Mouse (Mus musculus): ENCODE measurements around the gene Ostf1. TPM values are rescaled to one million over a fixed set of nuclear protein-coding genes. Genes with fewer than 3 reads are reported as not detected.

The Ostf1 gene
- total and polyA plus RNA-seq, 3 experiments = 110 to 175 (median 131) TPM

DNA sequence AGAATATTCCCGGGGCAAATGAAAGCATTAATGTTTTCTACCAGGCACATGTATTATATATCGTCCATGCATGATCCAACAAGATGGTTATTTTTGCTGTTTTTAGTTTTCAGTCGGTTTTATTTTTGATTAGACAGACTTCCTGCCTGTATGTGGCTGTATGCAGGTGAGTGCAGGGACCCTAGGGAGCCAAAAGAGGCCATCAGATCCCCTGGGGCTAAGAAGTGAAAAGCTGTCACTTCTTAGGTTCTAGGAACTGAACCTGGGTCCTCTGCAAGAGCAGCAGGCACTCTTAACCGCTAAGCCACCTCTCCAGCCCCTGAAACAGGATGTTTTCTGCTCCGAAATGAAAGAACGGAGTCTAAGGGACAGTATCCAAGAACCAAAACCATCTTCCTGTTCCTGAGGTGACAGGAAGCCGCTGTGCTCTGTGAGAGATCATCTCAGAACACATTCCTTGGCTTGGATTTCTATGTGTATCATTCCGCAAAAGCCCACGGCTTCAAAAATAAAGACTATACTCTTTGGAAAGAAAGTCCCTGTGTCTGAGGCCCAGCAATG is 15.9 kb downstream of the Ostf1 start:
- H3K4me3 ChIP-seq (replicated peaks in 1 of 3; ENCODE audit: low read depth in 2 of 3, low read length in 2 of 3, poor library complexity in 1 of 3) = peak overlapping the region; percentile 4 to 26 (median 25)
- in situ Hi-C loops (cut with MboI; ENCODE audit: low pct_ligation_motif_present, low pct_unique_long_range_greater_than_20kb, low sequenced_read_pairs) = no loop called here

DNA sequence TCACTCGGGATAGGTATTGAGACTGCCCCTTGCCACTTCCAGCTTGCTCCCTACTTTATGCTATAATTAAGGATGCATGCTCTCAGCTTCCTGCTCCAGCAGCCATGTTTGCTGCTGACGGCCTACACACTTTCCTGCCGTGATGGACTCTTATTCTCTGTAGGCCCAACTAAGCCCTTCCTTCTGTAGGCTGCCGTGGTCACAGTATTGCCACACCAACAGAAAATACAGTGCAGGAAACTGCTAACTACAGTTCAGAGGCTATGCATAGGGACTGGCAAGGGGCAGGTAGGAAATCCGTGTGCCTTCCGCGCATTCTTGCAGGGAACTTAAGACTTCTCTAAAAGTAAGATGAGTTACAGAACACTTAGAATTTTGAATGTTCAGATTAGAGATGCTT is 17.3 kb downstream of the Ostf1 start:
- TF ChIP-seq ZMIZ1 (IDR thresholded peaks at IDR 0.05; ENCODE audit: low read depth, low read length) (no peak), ZKSCAN1 (IDR thresholded peaks at IDR 0.05; ENCODE audit: borderline replicate concordance, low read depth, low read length) (no peak), MEF2A (IDR thresholded peaks at IDR 0.05; ENCODE audit: borderline replicate concordance, low read depth, low read length) (no peak), RCOR1 (conservative IDR thresholded peaks at IDR 0.05; ENCODE audit: low read depth, low read length) (no peak), MAX (IDR thresholded peaks at IDR 0.05; ENCODE audit: low read length) (no peak), NELFE (IDR thresholded peaks at IDR 0.05; ENCODE audit: low read depth, low read length) (no peak)
- H3K27me3 ChIP-seq (replicated peaks) = no peaks in the 10 kb centered on the region
- H3K9me3 ChIP-seq (replicated peaks; ENCODE audit: low read length) = no peaks in the 10 kb centered on the region
- H3K9ac ChIP-seq (ENCODE audit: insufficient read depth, low read depth) = no peak overlapping the region
- no peak overlapping the region for H3K27ac ChIP-seq (ENCODE audit: insufficient read depth, low read depth)
- in situ Hi-C loops (cut with MboI; ENCODE audit: low pct_ligation_motif_present, low pct_unique_long_range_greater_than_20kb, low sequenced_read_pairs) (no loop called here), dilution Hi-C loops (cut with MboI; ENCODE audit: extremely low pct_ligation_motif_present, extremely low pct_unique_long_range_greater_than_20kb, low sequenced_read_pairs) (no loop called here)
- no peak overlapping the region for H3K4me3 ChIP-seq (replicated peaks in 1 of 3; ENCODE audit: low read depth in 2 of 3, low read length in 2 of 3, poor library complexity in 1 of 3)
- no peak for DNase-seq (ENCODE audit: extremely low read depth)
- H3K4me2 ChIP-seq (ENCODE audit: insufficient read depth, low read depth, poor library complexity, severe bottlenecking) = no peak overlapping the region
- H3K36me3 ChIP-seq (replicated peaks in 1 of 2; ENCODE audit: control insufficient read depth in 1 of 2, insufficient read depth in 1 of 2, low read length in 1 of 2) = peaks cover 0 to 20% of the 10 kb centered on the region in 2 experiments
- peaks cover 23 to 66% of the 10 kb centered on the region in 2 experiments; a peak in 3 of 4 replicates for H3K4me1 ChIP-seq (ENCODE audit: control insufficient read depth in 1 of 2, insufficient read depth in 2 of 2)
- peaks cover 40% of the 10 kb centered on the region for H3K79me2 ChIP-seq (replicated peaks; ENCODE audit: control insufficient read depth, extremely low read depth, insufficient read depth, poor library complexity, severe bottlenecking)

More for the DNA sequence above, 15.9 kb downstream of the Ostf1 start:
- TF ChIP-seq UBTF (IDR thresholded peaks at IDR 0.05; ENCODE audit: low read depth, low read length) (no peak), KAT2A (IDR thresholded peaks at IDR 0.05; ENCODE audit: insufficient replicate concordance, low read length) (no peak), ZMIZ1 (IDR thresholded peaks at IDR 0.05; ENCODE audit: low read depth, low read length) (no peak), ZKSCAN1 (IDR thresholded peaks at IDR 0.05; ENCODE audit: borderline replicate concordance, low read depth, low read length) (no peak), BHLHE40 (IDR thresholded peaks at IDR 0.05; ENCODE audit: low read depth, low read length) (peak; percentile 70), EP300 (IDR thresholded peaks at IDR 0.05; ENCODE audit: low read length) (peak; percentile 23; the same call in 1 of the 2 replicates), JUN (IDR thresholded peaks at IDR 0.05; ENCODE audit: insufficient read depth, low read depth, low read length) (no peak), MAX (IDR thresholded peaks at IDR 0.05; ENCODE audit: low read length) (no peak), ETS1 (conservative IDR thresholded peaks at IDR 0.05; ENCODE audit: low read depth, low read length) (peak; percentile 59), ELF1 (IDR thresholded peaks at IDR 0.05; ENCODE audit: low read depth, low read length) (0 out of 2 replicates have a peak, but pooled peaks have one; percentile 21), MEF2A (IDR thresholded peaks at IDR 0.05; ENCODE audit: borderline replicate concordance, low read depth, low read length) (no peak), TBP (conservative IDR thresholded peaks at IDR 0.05; ENCODE audit: low read depth, low read length) (no peak)
- H3K36me3 ChIP-seq (replicated peaks in 1 of 2; ENCODE audit: control insufficient read depth in 1 of 2, insufficient read depth in 1 of 2, low read length in 1 of 2) = peaks cover 0 to 18% of the 10 kb centered on the region in 2 experiments
- H3K9me3 ChIP-seq (replicated peaks; ENCODE audit: low read length) = no peaks in the 10 kb centered on the region
- no peaks in the 10 kb centered on the region for H3K27me3 ChIP-seq (replicated peaks)
- H3K4me2 ChIP-seq (ENCODE audit: insufficient read depth, low read depth, poor library complexity, severe bottlenecking) = peak overlapping the region; percentile 63
- H3K9ac ChIP-seq (ENCODE audit: insufficient read depth, low read depth) = no peak overlapping the region
- no peak overlapping the region for H3K27ac ChIP-seq (ENCODE audit: insufficient read depth, low read depth)
- H3K79me2 ChIP-seq (replicated peaks; ENCODE audit: control insufficient read depth, extremely low read depth, insufficient read depth, poor library complexity, severe bottlenecking) = peaks cover 53% of the 10 kb centered on the region
- H3K4me1 ChIP-seq (ENCODE audit: control insufficient read depth in 1 of 2, insufficient read depth in 2 of 2) = peaks cover 35 to 75% of the 10 kb centered on the region in 2 experiments
- dilution Hi-C loops (cut with MboI; ENCODE audit: extremely low pct_ligation_motif_present, extremely low pct_unique_long_range_greater_than_20kb, low sequenced_read_pairs) = no loop called here
- DNase-seq (ENCODE audit: extremely low read depth) = peak; percentile 69

Measured in CH12.LX (cell line).